Mouse (Mus musculus): ENCODE measurements around the gene Mag.

- TF ChIP-seq POLR2A (IDR thresholded peaks at IDR 0.05; ENCODE audit: borderline replicate concordance, control insufficient read depth, low read depth, low read length) (no peak), CTCF (IDR thresholded peaks at IDR 0.05; ENCODE audit: control insufficient read depth, insufficient read depth, low read length) (no peak)
Observed at GRCm38 (mm10) chr7:30878950-30879349, 35.7 kb downstream of the Mag start.

Measured in bone marrow, adult 2 months (tissue).